Mouse (Mus musculus) right cerebral cortex, adult 18-20 months (tissue): ENCODE data around the gene Ptger1.
A peak's percentile ranks its signal among the peaks of the same experiment; 100 is the strongest.

ENCODE experiments used
- DNase-seq: peaks from one replicate; pipeline ENCODE4 v3.0.0; 2022; ENCODE audit warnings: mixed read lengths

Gene Ptger1

GRCm38 (mm10) chr8:83665969-83666865 is at the start of gene Ptger1:
Ptger1 (plus strand) TSS chr8:83666678.
- DNase-seq: no peak

GRCm38 (mm10) chr8:83617111-83617510 is 49.4 kb upstream of the Ptger1 start:
- peak; percentile 75 for DNase-seq

- DNase-seq: no peak
These were observed 47.9 kb upstream of the Ptger1 start for GRCm38 (mm10) chr8:83618566-83618965.

- DNase-seq: no peak
These were observed 46.8 kb upstream of the Ptger1 start for GRCm38 (mm10) chr8:83619568-83620285.

GRCm38 (mm10) chr8:83621691-83622388 is 44.6 kb upstream of the Ptger1 start:
- DNase-seq: no peak

- DNase-seq: peak; percentile 94
These were observed 44.0 kb upstream of the Ptger1 start for GRCm38 (mm10) chr8:83622389-83622989.

GRCm38 (mm10) chr8:83623549-83623948 is 42.9 kb upstream of the Ptger1 start:
- no peak for DNase-seq

- no peak for DNase-seq
These were observed 41.7 kb upstream of the Ptger1 start for GRCm38 (mm10) chr8:83624739-83625138.

- no peak for DNase-seq
These were observed 40.7 kb upstream of the Ptger1 start for GRCm38 (mm10) chr8:83625676-83626299.

GRCm38 (mm10) chr8:83632083-83632707 is 34.3 kb upstream of the Ptger1 start:
- DNase-seq: no peak

- no peak for DNase-seq
These were observed 27.6 kb upstream of the Ptger1 start for GRCm38 (mm10) chr8:83638856-83639255.

GRCm38 (mm10) chr8:83639649-83640048 is 26.8 kb upstream of the Ptger1 start:
- DNase-seq: no peak

GRCm38 (mm10) chr8:83647511-83647910 is 19.0 kb upstream of the Ptger1 start:
- DNase-seq: no peak

- no peak for DNase-seq
These were observed 18.4 kb upstream of the Ptger1 start for GRCm38 (mm10) chr8:83648031-83648430.

GRCm38 (mm10) chr8:83649699-83650098 is 16.8 kb upstream of the Ptger1 start:
- DNase-seq: no peak

GRCm38 (mm10) chr8:83652030-83652743 is 14.3 kb upstream of the Ptger1 start, which contains the start of gene Gipc1:
Gipc1 (plus strand) TSS chr8:83652677.
- DNase-seq: peak; percentile 98

GRCm38 (mm10) chr8:83652744-83653661 is 13.5 kb upstream of the Ptger1 start:
- no peak for DNase-seq

GRCm38 (mm10) chr8:83653662-83654017 is 12.8 kb upstream of the Ptger1 start:
- no peak for DNase-seq

GRCm38 (mm10) chr8:83654725-83655124 is 11.8 kb upstream of the Ptger1 start:
- DNase-seq: no peak

GRCm38 (mm10) chr8:83656043-83656442 is 10.4 kb upstream of the Ptger1 start:
- no peak for DNase-seq
